Mouse (Mus musculus): ENCODE data around the gene Itgal. TPM values are rescaled to one million over a fixed set of nuclear protein-coding genes. Genes with fewer than 3 reads are reported as not detected.

The Itgal gene
- polyA plus RNA-seq, 1 experiment from 2014 or later: 0.80 TPM

DNA sequence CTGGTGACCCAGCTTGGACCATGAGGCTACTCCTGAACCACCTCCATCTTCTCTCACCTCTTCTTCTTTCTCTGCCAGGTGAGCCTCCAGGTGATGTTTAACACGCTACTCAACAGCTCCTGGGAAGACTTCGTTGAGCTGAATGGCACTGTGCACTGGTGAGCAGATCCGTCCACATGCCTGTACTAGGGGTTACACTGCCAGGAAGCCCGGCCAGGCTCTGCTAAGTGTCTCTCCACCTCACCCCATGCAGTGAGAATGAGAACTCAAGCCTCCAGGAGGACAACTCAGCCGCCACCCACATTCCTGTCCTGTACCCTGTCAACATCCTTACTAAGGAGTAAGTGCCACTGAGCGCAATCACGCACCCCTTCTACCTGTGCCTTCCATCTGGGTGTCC is 28.9 kb downstream of the Itgal start:
- 70% methylated on average over 7 of the region's 7 CpGs for WGBS
- Histone ChIP-seq H3K4me2 (replicated peaks; ENCODE audit: low read depth) (no peak overlapping the region), H3K36me3 (ENCODE audit: control insufficient read depth, insufficient read depth, low read length) (no peaks in the 10 kb centered on the region), H3K27ac (replicated peaks) (no peak overlapping the region), H3K9me3 (ENCODE audit: control insufficient read depth, low read length) (no peaks in the 10 kb centered on the region), H3K9ac (ENCODE audit: low read length) (no peak overlapping the region), H3K4me3 (ENCODE audit: low read depth, low read length) (no peak overlapping the region), H3K27me3 (ENCODE audit: control insufficient read depth, insufficient read depth, low read length) (no peaks in the 10 kb centered on the region), H3K4me1 (replicated peaks; ENCODE audit: control insufficient read depth, insufficient read depth) (no peaks in the 10 kb centered on the region)
- DNase-seq (ENCODE audit: low spot score) (no peak), ATAC-seq (ENCODE audit: low FRiP score, low TSS enrichment) (no peak)
- TF ChIP-seq CTCF (IDR thresholded peaks at IDR 0.05; ENCODE audit: low read depth): no peak

GRCm38 (mm10) chr7:127325550-127325949 is 29.5 kb downstream of the Itgal start:
- Histone ChIP-seq H3K9ac (ENCODE audit: low read length) (no peak overlapping the region), H3K4me2 (replicated peaks; ENCODE audit: low read depth) (no peak overlapping the region), H3K27ac (replicated peaks) (no peak overlapping the region), H3K36me3 (ENCODE audit: control insufficient read depth, insufficient read depth, low read length) (no peaks in the 10 kb centered on the region), H3K9me3 (ENCODE audit: control insufficient read depth, low read length) (no peaks in the 10 kb centered on the region), H3K4me1 (replicated peaks; ENCODE audit: control insufficient read depth, insufficient read depth) (no peaks in the 10 kb centered on the region), H3K4me3 (ENCODE audit: low read depth, low read length) (no peak overlapping the region), H3K27me3 (ENCODE audit: control insufficient read depth, insufficient read depth, low read length) (no peaks in the 10 kb centered on the region)
- 79% methylated on average over 8 of the region's 8 CpGs for WGBS
- TF ChIP-seq CTCF (IDR thresholded peaks at IDR 0.05; ENCODE audit: low read depth) (no peak), EP300 (optimal IDR thresholded peaks at IDR 0.05) (no peak)
- ATAC-seq (ENCODE audit: low FRiP score, low TSS enrichment) (no peak), DNase-seq (ENCODE audit: low spot score) (no peak)

DNA sequence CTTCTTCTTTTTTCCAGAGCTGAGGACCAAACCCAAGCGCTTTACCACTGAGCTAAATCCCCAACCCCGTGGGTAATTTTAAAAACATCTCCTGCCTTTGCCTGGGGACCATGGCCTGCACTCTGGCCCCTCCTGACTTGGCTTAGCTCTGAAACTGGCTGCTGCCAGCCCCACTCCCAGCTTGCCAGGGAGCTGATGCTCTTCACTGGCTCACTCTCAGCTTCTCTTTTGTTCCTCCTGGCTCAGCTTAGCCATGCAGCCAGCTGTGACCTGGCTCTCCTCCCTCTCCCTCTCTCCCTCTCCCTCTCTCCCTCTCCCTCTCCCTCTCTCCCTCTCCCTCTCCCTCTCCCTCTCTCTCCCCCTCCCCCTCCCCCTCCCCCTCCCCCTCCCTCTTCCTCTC is 30.6 kb downstream of the Itgal start:
- no peak overlapping the region for H3K4me2 ChIP-seq (replicated peaks; ENCODE audit: low read depth)
- H3K36me3 ChIP-seq (ENCODE audit: control insufficient read depth, insufficient read depth, low read length): no peaks in the 10 kb centered on the region
- H3K9me3 ChIP-seq (ENCODE audit: control insufficient read depth, low read length): no peaks in the 10 kb centered on the region
- H3K9ac ChIP-seq (ENCODE audit: low read length): no peak overlapping the region
- H3K27me3 ChIP-seq (ENCODE audit: control insufficient read depth, insufficient read depth, low read length): no peaks in the 10 kb centered on the region
- no peak for DNase-seq (ENCODE audit: low spot score)
- no peak overlapping the region for H3K27ac ChIP-seq (replicated peaks)
- no peak overlapping the region for H3K4me3 ChIP-seq (ENCODE audit: low read depth, low read length)
- no peak for TF ChIP-seq EP300 (optimal IDR thresholded peaks at IDR 0.05)
- no peak for TF ChIP-seq CTCF (IDR thresholded peaks at IDR 0.05; ENCODE audit: low read depth)
- no peak for ATAC-seq (ENCODE audit: low FRiP score, low TSS enrichment)
- 61% methylated on average over 2 of the region's 2 CpGs for WGBS
- no peaks in the 10 kb centered on the region for H3K4me1 ChIP-seq (replicated peaks; ENCODE audit: control insufficient read depth, insufficient read depth)

- H3K27me3 ChIP-seq (ENCODE audit: control insufficient read depth, insufficient read depth, low read length): no peaks in the 10 kb centered on the region
- H3K4me2 ChIP-seq (replicated peaks; ENCODE audit: low read depth): no peak overlapping the region
- no peak for TF ChIP-seq CTCF (IDR thresholded peaks at IDR 0.05; ENCODE audit: low read depth)
- TF ChIP-seq EP300 (optimal IDR thresholded peaks at IDR 0.05): no peak
- no peak overlapping the region for H3K27ac ChIP-seq (replicated peaks)
- H3K36me3 ChIP-seq (ENCODE audit: control insufficient read depth, insufficient read depth, low read length): no peaks in the 10 kb centered on the region
- H3K4me3 ChIP-seq (ENCODE audit: low read depth, low read length): no peak overlapping the region
- DNase-seq (ENCODE audit: low spot score) (no peak), ATAC-seq (ENCODE audit: low FRiP score, low TSS enrichment) (no peak)
- 84% methylated on average over 6 of the region's 6 CpGs for WGBS
- no peak overlapping the region for H3K9ac ChIP-seq (ENCODE audit: low read length)
- no peaks in the 10 kb centered on the region for H3K9me3 ChIP-seq (ENCODE audit: control insufficient read depth, low read length)
- H3K4me1 ChIP-seq (replicated peaks; ENCODE audit: control insufficient read depth, insufficient read depth): no peaks in the 10 kb centered on the region
Observed at GRCm38 (mm10) chr7:127333240-127333639, 37.2 kb downstream of the Itgal start.

DNA sequence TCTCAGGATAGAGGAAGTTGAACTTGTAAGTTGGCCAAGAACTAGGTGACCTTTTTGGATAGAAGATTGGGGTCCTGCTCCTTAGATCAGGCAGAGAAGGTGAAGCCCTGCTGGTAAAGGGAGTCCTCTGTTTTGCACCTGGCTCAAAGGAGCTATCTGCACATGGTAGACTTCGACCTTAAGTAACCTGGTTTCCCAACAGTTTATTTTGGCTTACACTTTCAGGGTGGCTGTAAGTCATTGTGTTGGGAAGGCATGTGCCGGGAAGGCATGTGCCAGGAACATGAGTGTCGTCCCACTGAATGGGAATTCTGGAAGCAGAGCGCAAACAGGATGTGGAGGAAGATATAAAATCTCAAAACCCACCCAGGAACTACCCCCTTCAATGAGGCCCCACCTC is 39.5 kb downstream of the Itgal start:
- no peak overlapping the region for H3K27ac ChIP-seq (replicated peaks)

DNA sequence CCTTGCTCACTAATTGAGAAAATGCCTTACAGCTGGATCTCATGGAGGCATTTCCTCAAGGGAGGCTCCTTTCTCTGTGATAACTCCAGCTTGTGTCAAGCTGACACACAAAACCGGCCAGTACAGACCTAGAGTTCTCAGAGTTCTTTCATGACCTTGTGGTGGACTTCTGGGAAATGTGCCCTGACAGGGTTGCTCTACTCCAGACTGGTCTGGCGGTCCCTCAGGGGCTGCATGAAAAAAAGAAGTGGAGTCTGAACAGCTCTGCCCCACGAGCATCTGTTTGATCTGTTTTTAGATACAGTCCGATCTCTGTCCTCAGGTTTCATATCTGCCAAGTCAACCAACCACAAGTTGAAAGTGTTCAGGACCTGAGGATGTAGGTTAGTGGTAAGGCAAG is 41.6 kb downstream of the Itgal start:
- 62% methylated on average over 4 of the region's 4 CpGs for WGBS
- TF ChIP-seq CTCF (IDR thresholded peaks at IDR 0.05; ENCODE audit: low read depth) (no peak), EP300 (optimal IDR thresholded peaks at IDR 0.05) (no peak)
- no peak overlapping the region for H3K4me3 ChIP-seq (ENCODE audit: low read depth, low read length)
- ATAC-seq (ENCODE audit: low FRiP score, low TSS enrichment) (no peak), DNase-seq (ENCODE audit: low spot score) (no peak)
- no peaks in the 10 kb centered on the region for H3K36me3 ChIP-seq (ENCODE audit: control insufficient read depth, insufficient read depth, low read length)
- H3K27me3 ChIP-seq (ENCODE audit: control insufficient read depth, insufficient read depth, low read length): no peaks in the 10 kb centered on the region
- no peaks in the 10 kb centered on the region for H3K9me3 ChIP-seq (ENCODE audit: control insufficient read depth, low read length)
- no peak overlapping the region for H3K9ac ChIP-seq (ENCODE audit: low read length)
- H3K4me2 ChIP-seq (replicated peaks; ENCODE audit: low read depth): no peak overlapping the region
- H3K4me1 ChIP-seq (replicated peaks; ENCODE audit: control insufficient read depth, insufficient read depth): no peaks in the 10 kb centered on the region
- H3K27ac ChIP-seq (replicated peaks): no peak overlapping the region

More for the DNA sequence above, 39.5 kb downstream of the Itgal start:
- DNase-seq (ENCODE audit: low spot score) (no peak), ATAC-seq (ENCODE audit: low FRiP score, low TSS enrichment) (no peak)
- Histone ChIP-seq H3K4me3 (ENCODE audit: low read depth, low read length) (no peak overlapping the region), H3K27me3 (ENCODE audit: control insufficient read depth, insufficient read depth, low read length) (no peaks in the 10 kb centered on the region), H3K36me3 (ENCODE audit: control insufficient read depth, insufficient read depth, low read length) (no peaks in the 10 kb centered on the region), H3K4me2 (replicated peaks; ENCODE audit: low read depth) (no peak overlapping the region), H3K4me1 (replicated peaks; ENCODE audit: control insufficient read depth, insufficient read depth) (no peaks in the 10 kb centered on the region), H3K9me3 (ENCODE audit: control insufficient read depth, low read length) (no peaks in the 10 kb centered on the region), H3K9ac (ENCODE audit: low read length) (no peak overlapping the region)
- 82% methylated on average over 4 of the region's 4 CpGs for WGBS
- TF ChIP-seq CTCF (IDR thresholded peaks at IDR 0.05; ENCODE audit: low read depth) (no peak), EP300 (optimal IDR thresholded peaks at IDR 0.05) (no peak)

All from stomach, postnatal 0 days (tissue).